Mouse (Mus musculus): ENCODE results near the gene BC005537.

DNA sequence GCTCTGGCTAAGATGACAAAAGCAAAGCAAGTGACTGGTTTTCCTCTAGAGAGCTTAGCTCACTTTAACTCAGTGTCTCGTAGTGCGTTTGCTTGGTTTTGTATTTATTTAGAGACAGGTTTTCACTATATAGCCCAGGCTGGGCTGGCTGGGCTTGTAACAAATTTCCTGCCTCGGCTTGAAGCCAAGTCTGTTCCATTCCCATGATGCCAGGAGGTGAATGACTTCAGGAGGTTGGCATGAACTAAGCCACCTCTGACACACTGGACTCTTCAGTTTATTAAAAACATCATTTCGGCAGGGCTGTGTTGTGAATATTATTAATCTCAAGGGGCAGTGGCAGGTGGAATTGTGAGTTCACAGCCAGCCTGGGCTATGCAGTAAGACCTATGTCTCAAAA is 24.1 kb downstream of the BC005537 start:
- TF ChIP-seq POLR2A (IDR thresholded peaks at IDR 0.05; ENCODE audit: extremely low read depth, insufficient read depth, low read length) (no peak), CTCF (IDR thresholded peaks at IDR 0.05; ENCODE audit: low read depth, low read length) (no peak)
